Mouse (Mus musculus): ENCODE results near the gene Maneal.
A peak's percentile ranks its signal among the peaks of the same experiment; 100 is the strongest.

Gene Maneal

GRCm38 (mm10) chr4:124849631-124850260 lies 12.2 kb downstream of the Maneal start:
- peak; percentile 48 for DNase-seq (ENCODE audit: low spot score)

- peak; percentile 62 for DNase-seq (ENCODE audit: low spot score)
These were observed 14.4 kb downstream of the Maneal start for GRCm38 (mm10) chr4:124847573-124847972.

GRCm38 (mm10) chr4:124843493-124843892 lies 18.5 kb downstream of the Maneal start:
- no peak for DNase-seq (ENCODE audit: low spot score)

- DNase-seq (ENCODE audit: low spot score), result no peak
These were observed 21.0 kb downstream of the Maneal start for GRCm38 (mm10) chr4:124840998-124841397.

- no peak for DNase-seq (ENCODE audit: low spot score)
These were observed 23.8 kb downstream of the Maneal start for GRCm38 (mm10) chr4:124838035-124838700.

GRCm38 (mm10) chr4:124832796-124833195 lies 29.2 kb downstream of the Maneal start:
- no peak for DNase-seq (ENCODE audit: low spot score)

- DNase-seq (ENCODE audit: low spot score), result no peak
These were observed 32.3 kb downstream of the Maneal start for GRCm38 (mm10) chr4:124829671-124830070.

- DNase-seq (ENCODE audit: low spot score), result no peak
These were observed 36.5 kb downstream of the Maneal start for GRCm38 (mm10) chr4:124825371-124825965.

- DNase-seq (ENCODE audit: low spot score), result no peak
These were observed 37.0 kb downstream of the Maneal start for GRCm38 (mm10) chr4:124824967-124825366.

- no peak for DNase-seq (ENCODE audit: low spot score)
These were observed 43.1 kb downstream of the Maneal start for GRCm38 (mm10) chr4:124818832-124819231.

GRCm38 (mm10) chr4:124817803-124818202 lies 44.2 kb downstream of the Maneal start:
- DNase-seq (ENCODE audit: low spot score), result peak; percentile 8

- DNase-seq (ENCODE audit: low spot score), result no peak
These were observed 46.1 kb downstream of the Maneal start for GRCm38 (mm10) chr4:124815901-124816300.

GRCm38 (mm10) chr4:124811347-124811975 lies 50.5 kb downstream of the Maneal start:
- DNase-seq (ENCODE audit: low spot score), result no peak

GRCm38 (mm10) chr4:124810056-124810455 lies 51.9 kb downstream of the Maneal start:
- DNase-seq (ENCODE audit: low spot score), result no peak

GRCm38 (mm10) chr4:124809136-124809883 lies 52.7 kb downstream of the Maneal start:
- no peak for DNase-seq (ENCODE audit: low spot score)

- no peak for DNase-seq (ENCODE audit: low spot score)
These were observed 53.5 kb downstream of the Maneal start for GRCm38 (mm10) chr4:124808511-124808910.

Measured in ovary, postnatal 14 days (tissue).